Mouse (Mus musculus) liver, embryonic 14.5 days (tissue): ENCODE measurements around the gene Ppil1. TPM values are rescaled to one million over a fixed set of nuclear protein-coding genes. Genes with fewer than 3 reads are reported as not detected.

Experiments
- ATAC-seq: fragments of 200-750 bp; cut with Nextera tagmentation; 2 replicates; pipeline ENCODE4 v1.8.0; 2017; ENCODE audit warnings: moderate number of reproducible peaks, mild to moderate bottlenecking, moderate library complexity; ENCODE audit not compliant: insufficient read depth
- DNase-seq, 3 experiments: peaks; one replicate each; pipeline ENCODE4 v3.0.0-alpha.2; 2012 to 2013; ENCODE audit warnings: low read depth in 3 of 3, low spot score in 3 of 3
- H3K27ac ChIP-seq: fragments of 300-500 bp; sonication (generic); 2 replicates; pipeline ENCODE4 v1.5.1; 2014; ENCODE audit warnings: moderate library complexity, mild to moderate bottlenecking, control low read depth, inconsistent platforms
- H3K27me3 ChIP-seq: fragments of 300-500 bp; sonication (generic); 2 replicates; pipeline ENCODE4 v1.6.1; 2014; ENCODE audit warnings: mild to moderate bottlenecking, low read length, moderate library complexity; ENCODE audit not compliant: control insufficient read depth, insufficient read depth
- H3K36me3 ChIP-seq: fragments of 300-500 bp; sonication (generic); replicated peaks from 2 replicates; pipeline ENCODE4 v1.6.1; 2014; ENCODE audit warnings: low read depth; ENCODE audit not compliant: control insufficient read depth, insufficient read depth
- H3K4me1 ChIP-seq, 2 experiments: fragments of 200-500 bp in 1 of 2; fragments of 300-500 bp in 1 of 2; sonication (generic) in 1 of 2; replicated peaks; 2 replicates each; pipeline ENCODE4 v1.6.1; 2012 to 2014; ENCODE audit warnings: antibody characterized with exemption in 1 of 2, inconsistent platforms in 1 of 2, low read length in 1 of 2; ENCODE audit not compliant: control insufficient read depth in 2 of 2, insufficient read depth in 2 of 2
- H3K4me2 ChIP-seq: fragments of 300-500 bp; sonication (generic); 2 replicates; pipeline ENCODE4 v1.6.1; 2014; ENCODE audit warnings: low read depth, mild to moderate bottlenecking, control low read depth, moderate library complexity
- H3K4me3 ChIP-seq, 2 experiments: fragments of 200-500 bp in 1 of 2; fragments of 300-500 bp in 1 of 2; sonication (generic) in 1 of 2; 2 replicates each; pipeline ENCODE4 v1.5.1; 2012 to 2014; ENCODE audit warnings: low read depth in 2 of 2, low read length in 2 of 2, mild to moderate bottlenecking in 2 of 2, control low read depth in 1 of 2, inconsistent platforms in 1 of 2, moderate library complexity in 1 of 2; ENCODE audit not compliant: insufficient read depth in 1 of 2
- H3K9ac ChIP-seq: fragments of 300-500 bp; sonication (generic); replicated peaks from 2 replicates; pipeline ENCODE4 v1.6.1; 2014; ENCODE audit warnings: mild to moderate bottlenecking, control low read depth, moderate library complexity
- H3K9me3 ChIP-seq: fragments of 300-500 bp; sonication (generic); 2 replicates; pipeline ENCODE4 v1.6.1; 2016; ENCODE audit warnings: low read length, mixed read lengths; ENCODE audit not compliant: control insufficient read depth
- CTCF ChIP-seq: IDR thresholded peaks from 2 replicates; pipeline ENCODE4 v1.5.1; 2016; ENCODE audit warnings: antibody characterized with exemption, low read depth, control low read depth
- EP300 ChIP-seq: IDR thresholded peaks from 2 replicates; pipeline ENCODE4 v1.6.1; 2016; ENCODE audit warnings: antibody characterized with exemption, low read depth
- WGBS: fragments of 180-500 bp; shearing (Covaris S2); extraction: QIAGEN DNeasy Blood & Tissue Kit; methylation state at CpG from one replicate; pipeline ENCODE4 v1.1.7; 2014; ENCODE audit not compliant: insufficient replicate concordance; 5-methylcytosine and 5-hydroxymethylcytosine counted together
- polyA plus RNA-seq, 2 experiments: library from polyadenylated mRNA; depleted of rRNA in 1 of 2; stranded (reverse) in 1 of 2; unstranded in 1 of 2; fragments of >200 nt; fragmentation: Nextera tagmentation in 1 of 2; extraction: Ambion mirVana in 1 of 2; gene quantifications; 2 replicates each; pipeline versions ENCODE4 v1.2.1 to v1.2.3; 2012 to 2014

The Ppil1 gene
- polyA plus RNA-seq, 2 experiments, result 46.2 to 84.7 TPM

DNA sequence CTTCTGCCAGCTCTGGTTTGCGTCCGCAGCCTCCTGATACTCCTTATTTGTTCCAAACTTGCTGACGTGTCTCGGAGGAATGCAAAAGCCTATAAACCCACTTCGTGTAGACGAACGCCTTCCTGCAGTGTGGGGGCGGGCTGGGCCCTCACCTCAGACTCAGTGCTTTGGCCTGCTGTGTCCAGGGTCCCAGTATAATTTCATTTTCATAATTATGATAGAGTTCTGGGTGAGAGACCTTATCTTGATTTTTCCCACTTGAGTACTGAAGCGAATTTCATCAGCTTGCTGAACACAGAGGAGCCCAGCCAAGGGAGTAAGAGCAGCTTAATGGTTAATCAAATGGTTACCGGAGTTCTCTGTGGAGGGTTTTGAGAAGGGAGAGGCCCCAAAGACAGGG lies 33.3 kb upstream of the Ppil1 start:
- no peak for TF ChIP-seq EP300
- no peak for TF ChIP-seq CTCF
- WGBS, result 80% methylated on average over 10 of the region's 10 CpGs
- no peak for ATAC-seq
- no peak overlapping the region for H3K27ac ChIP-seq
- no peak overlapping the region for H3K4me3 ChIP-seq
- H3K9ac ChIP-seq, result no peak overlapping the region
- H3K27me3 ChIP-seq, result no peaks in the 10 kb centered on the region
- DNase-seq, result no peak
- H3K4me1 ChIP-seq, result peaks cover 0 to 6% of the 10 kb centered on the region in 2 experiments; a peak in 1 of 4 replicates
- H3K4me2 ChIP-seq, result no peak overlapping the region
- H3K9me3 ChIP-seq, result no peaks in the 10 kb centered on the region
- H3K36me3 ChIP-seq, result peaks cover 7% of the 10 kb centered on the region

DNA sequence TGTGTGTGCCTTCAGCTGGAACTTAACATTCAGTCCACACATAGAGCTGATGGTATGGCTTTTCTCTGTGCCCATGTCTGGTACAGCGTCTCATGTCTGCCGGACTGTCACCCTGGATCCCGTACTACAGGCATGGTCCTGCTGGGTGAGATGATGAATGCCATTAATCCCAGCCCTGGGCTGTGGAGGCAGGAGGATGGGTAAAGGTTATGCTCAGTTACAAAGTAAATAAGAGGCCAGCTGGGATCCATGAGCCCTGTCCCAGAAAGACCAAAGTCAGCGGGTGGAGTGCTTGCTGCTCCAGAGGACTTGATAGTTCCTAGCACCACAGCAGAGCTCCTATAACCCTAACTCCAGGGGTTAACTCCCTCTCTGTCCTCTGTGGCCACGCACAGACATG lies 31.8 kb upstream of the Ppil1 start:
- ATAC-seq (peak; percentile 28; the same call in 1 of the 2 replicates), DNase-seq (no peak)
- Histone ChIP-seq H3K36me3 (peaks cover 7% of the 10 kb centered on the region), H3K9ac (no peak overlapping the region), H3K9me3 (no peaks in the 10 kb centered on the region), H3K4me1 (peaks cover 0 to 6% of the 10 kb centered on the region in 2 experiments; a peak in 1 of 4 replicates), H3K4me2 (no peak overlapping the region), H3K27me3 (no peaks in the 10 kb centered on the region), H3K27ac (no peak overlapping the region), H3K4me3 (no peak overlapping the region)
- TF ChIP-seq CTCF (no peak), EP300 (no peak)
- 80% methylated on average over 5 of the region's 5 CpGs for WGBS

DNA sequence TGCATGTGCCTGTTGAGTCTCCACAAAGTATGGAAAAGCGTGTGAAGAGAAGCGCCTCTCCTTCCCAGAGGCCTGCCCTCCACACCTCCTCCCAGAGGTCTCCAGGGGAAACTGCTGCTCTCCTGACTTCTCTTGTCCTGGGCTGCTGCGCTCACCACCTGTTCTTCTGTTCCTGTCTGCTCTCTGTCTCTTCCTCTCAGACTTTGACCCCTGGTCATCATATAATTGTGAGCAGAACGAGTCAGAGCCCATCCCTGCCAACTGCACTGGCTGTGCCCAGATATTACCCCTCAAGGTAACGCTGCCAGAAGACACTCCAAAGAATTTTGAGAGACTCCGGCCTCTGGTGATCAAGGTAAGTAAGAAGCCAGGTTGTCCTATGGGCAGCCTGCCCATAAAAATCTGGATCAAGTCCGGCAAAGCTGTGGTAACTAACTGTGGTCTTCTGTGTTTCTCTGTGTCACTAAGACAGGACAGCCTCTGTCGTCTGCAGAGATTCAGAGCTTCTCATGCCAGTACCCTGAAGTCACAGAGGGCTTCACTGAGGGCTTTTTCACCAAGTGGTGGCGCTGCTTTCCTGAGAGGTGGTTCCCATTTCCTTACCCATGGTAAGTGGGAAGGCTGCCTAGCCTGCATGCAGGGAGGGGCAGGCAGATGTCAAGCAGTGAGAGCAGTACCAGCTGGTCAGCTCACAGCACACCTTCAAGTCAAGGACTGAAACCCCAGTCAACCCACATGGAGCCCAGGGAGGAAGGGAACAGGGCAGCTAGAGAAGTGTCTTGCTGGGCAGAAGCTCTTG lies 30.0 kb upstream of the Ppil1 start:
- Histone ChIP-seq H3K4me2 (no peak overlapping the region), H3K4me3 (no peak overlapping the region), H3K9me3 (no peaks in the 10 kb centered on the region), H3K27me3 (no peaks in the 10 kb centered on the region), H3K9ac (no peak overlapping the region), H3K36me3 (peaks cover 5% of the 10 kb centered on the region; the same call in 1 of the 2 replicates), H3K27ac (no peak overlapping the region), H3K4me1 (peaks cover 0 to 6% of the 10 kb centered on the region in 2 experiments; a peak in 1 of 4 replicates)
- no peak for ATAC-seq
- TF ChIP-seq EP300 (no peak), CTCF (0 out of 2 replicates have a peak, but pooled peaks have one; percentile 10)
- DNase-seq, result no peak
- WGBS, result 75% methylated on average over 9 of the region's 9 CpGs

DNA sequence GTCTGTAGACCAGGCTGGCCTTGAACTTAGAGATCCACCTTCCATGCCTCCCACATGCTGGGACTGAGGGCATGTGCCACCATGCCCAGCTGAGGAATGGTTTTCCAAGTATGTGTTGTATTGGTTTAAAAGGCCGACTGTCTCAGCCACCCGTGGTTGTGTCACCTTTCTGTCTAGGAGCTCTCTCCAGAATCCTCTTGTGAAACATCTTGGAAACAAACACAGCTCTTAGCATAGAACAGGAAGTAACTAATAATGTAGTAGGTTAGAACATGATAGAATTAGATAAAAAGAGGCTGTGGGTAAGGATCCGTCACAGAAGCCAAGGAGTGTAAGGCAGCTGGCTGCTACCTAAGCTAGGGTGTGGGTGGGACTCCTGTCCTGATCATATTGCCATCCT lies 29.0 kb upstream of the Ppil1 start:
- Histone ChIP-seq H3K4me3 (no peak overlapping the region), H3K27ac (no peak overlapping the region), H3K9me3 (no peaks in the 10 kb centered on the region), H3K36me3 (peaks cover 5% of the 10 kb centered on the region; the same call in 1 of the 2 replicates), H3K27me3 (no peaks in the 10 kb centered on the region), H3K4me1 (peaks cover 0 to 6% of the 10 kb centered on the region in 2 experiments; a peak in 1 of 4 replicates), H3K9ac (no peak overlapping the region), H3K4me2 (no peak overlapping the region)
- DNase-seq (no peak), ATAC-seq (no peak)
- 62% methylated on average over 3 of the region's 3 CpGs for WGBS
- no peak for TF ChIP-seq EP300
- no peak for TF ChIP-seq CTCF

DNA sequence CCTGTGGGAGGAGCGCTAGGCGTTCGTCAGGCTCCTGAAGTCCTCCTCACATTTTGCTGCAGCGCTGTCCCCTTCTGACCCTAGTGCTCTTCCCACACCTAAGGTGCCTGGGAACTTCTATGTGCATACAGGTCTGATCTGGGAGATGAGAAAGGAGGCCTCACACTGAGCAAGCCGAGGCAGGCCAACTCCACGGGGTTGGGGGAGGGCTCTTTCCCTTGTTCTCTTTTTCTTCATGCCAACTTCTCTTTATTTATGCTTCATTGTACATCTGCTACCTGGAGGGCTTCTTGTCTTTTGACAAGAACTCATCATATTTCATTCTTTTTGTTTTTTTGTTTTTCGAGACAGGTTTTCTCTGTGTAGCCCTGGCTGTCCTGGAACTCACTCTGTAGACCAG lies 27.8 kb upstream of the Ppil1 start:
- Histone ChIP-seq H3K36me3 (peaks cover 5% of the 10 kb centered on the region; the same call in 1 of the 2 replicates), H3K27ac (no peak overlapping the region), H3K27me3 (no peaks in the 10 kb centered on the region), H3K4me1 (peaks cover 0 to 3% of the 10 kb centered on the region in 2 experiments; a peak in 1 of 4 replicates), H3K4me3 (no peak overlapping the region), H3K4me2 (no peak overlapping the region), H3K9me3 (no peaks in the 10 kb centered on the region), H3K9ac (no peak overlapping the region)
- 73% methylated on average over 7 of the region's 7 CpGs for WGBS
- TF ChIP-seq EP300, result no peak
- TF ChIP-seq CTCF, result no peak
- ATAC-seq, result no peak
- DNase-seq, result no peak
